Mouse (Mus musculus) cerebellum, adult 9-10 months (tissue): ENCODE results near the gene Tfeb.
A peak's percentile ranks its signal among the peaks of the same experiment; 100 is the strongest.

Experiments
- DNase-seq: peaks from one replicate; pipeline ENCODE4 v3.0.0; 2022

Gene Tfeb

DNA sequence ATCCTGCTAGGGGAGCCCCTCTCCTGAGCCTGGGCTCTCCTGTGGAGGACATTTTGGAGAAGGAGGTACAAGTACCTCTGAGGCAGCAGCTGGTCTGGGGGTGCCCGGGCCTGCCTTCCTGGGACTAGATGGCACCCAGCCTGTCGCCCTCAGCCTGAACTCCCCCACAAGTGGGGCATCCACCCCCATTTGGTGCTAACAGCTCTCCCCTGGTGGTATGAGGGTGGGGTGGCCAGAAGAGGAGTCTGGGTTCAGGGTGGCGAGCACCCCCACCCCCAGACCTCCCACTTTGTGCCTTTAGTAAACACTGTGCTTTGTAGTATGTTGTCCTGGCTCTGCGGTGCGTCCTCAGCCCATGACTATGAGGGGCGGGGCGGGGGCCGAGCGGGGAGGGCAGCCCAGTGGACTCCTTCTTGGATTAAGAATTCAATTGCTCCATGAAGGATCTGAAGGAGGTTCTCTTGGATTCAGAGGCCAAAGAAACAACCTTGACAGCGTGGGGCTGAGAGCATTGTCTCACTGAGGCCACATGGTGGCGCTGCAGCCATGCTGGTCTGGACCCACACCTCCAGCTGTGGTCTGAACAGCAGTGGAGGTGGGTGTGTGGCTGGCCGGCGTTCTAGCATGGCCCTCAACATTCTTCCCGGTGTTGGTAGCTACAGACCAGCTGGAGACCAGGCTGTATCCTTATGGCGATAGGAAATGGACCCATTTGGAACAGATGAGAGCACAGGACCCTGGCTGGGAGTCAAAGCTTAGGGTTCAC, 55.5 kb downstream of the Tfeb start:
- DNase-seq, result no peak

GRCm38 (mm10) chr17:47793377-47793776, 56.5 kb downstream of the Tfeb start:
- peak; percentile 86 for DNase-seq

GRCm38 (mm10) chr17:47795446-47795845, 58.6 kb downstream of the Tfeb start:
- peak; percentile 48 for DNase-seq

DNA sequence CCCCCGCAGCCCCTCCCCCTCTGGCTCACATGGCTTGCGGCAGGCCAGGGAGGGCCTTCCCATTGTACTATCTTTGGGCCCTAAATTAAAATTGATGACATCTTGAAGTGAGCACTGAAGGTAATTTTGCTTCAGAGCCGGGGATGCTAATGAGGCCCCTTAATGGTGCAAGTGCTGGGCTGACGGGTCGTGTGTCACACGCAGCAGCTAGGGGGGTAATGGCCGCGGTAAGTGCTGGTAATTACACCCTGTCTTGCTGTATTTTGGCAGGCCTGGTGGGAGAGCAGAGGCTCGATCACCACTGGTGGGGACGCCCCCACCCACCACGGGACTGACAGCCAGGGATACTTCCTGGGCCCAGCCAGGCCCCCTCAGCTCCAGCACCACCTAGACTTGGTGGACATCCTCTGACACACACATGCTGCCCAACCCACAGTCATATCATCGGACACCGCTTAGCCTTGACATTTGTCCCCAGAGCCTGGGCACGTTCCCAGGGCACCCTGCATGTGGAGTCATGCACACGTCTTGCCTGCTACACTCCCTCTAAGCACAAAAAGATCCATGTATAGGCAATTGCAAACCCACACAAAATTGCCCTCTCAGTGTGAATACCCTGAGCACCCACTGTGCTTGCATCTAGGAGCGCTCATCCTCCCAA, 59.5 kb downstream of the Tfeb start:
- no peak for DNase-seq

DNA sequence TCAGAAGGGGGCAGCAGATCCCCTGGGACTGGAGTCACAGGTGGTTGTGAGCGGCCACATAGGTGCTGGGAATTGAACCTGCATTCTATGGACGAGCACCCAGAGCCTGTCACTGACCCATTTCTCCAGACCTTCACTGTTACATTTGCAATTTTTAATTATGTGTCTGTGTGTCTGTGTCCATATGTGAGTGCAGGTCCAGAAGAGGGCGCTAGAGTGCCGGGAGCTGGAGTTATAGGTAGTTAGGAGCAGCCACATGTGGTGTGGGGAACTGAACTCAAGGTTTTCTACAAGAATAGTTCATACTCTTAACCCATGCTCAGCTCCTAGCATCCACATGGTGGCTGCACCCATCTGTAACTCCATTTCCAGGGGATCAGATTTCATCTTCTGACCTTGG, 60.1 kb downstream of the Tfeb start:
- DNase-seq, result no peak

DNA sequence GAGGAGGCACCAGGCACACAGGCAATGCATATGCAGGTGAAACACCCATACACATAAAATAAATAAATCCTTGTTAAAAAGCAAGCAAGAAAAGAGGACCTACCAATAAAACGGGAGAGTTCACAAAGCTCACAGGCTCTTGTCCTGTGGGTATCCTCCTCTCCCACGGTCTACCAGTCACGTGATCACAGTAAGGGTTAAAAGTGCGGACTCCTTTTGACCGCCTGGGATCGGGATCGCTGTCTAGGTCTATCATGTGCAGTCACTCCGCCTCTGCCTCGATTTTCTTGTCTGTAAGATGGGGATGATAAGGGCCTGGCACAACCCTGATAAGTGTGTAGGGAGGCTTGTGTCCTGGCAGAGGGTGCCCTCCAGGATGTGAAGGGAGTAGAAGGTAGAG, 60.6 kb downstream of the Tfeb start:
- DNase-seq, result no peak

- DNase-seq, result no peak
These were observed 66.0 kb downstream of the Tfeb start for GRCm38 (mm10) chr17:47802806-47803205.

DNA sequence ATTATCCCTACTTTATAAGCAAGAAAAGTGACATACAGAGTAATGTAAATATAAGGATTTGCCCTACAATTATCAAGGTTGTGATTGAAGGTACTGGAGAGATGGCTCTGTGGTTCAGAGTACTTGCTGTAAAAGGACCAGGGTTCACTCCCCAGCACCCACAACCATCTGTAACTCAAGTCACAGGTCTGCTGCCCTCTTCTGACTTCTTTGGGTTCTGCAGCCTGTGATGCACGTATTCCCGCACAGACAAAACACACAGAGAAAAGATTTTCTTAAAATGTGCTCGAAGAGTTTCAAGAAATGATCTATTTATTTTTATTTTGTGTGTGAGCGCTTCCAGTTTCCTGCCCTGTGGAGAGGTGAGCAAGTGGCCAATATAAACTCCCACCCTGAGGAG, 66.8 kb downstream of the Tfeb start:
- no peak for DNase-seq

- DNase-seq, result no peak
These were observed 68.4 kb downstream of the Tfeb start for GRCm38 (mm10) chr17:47805047-47805835.

GRCm38 (mm10) chr17:47806230-47806629, 69.4 kb downstream of the Tfeb start:
- DNase-seq, result no peak

DNA sequence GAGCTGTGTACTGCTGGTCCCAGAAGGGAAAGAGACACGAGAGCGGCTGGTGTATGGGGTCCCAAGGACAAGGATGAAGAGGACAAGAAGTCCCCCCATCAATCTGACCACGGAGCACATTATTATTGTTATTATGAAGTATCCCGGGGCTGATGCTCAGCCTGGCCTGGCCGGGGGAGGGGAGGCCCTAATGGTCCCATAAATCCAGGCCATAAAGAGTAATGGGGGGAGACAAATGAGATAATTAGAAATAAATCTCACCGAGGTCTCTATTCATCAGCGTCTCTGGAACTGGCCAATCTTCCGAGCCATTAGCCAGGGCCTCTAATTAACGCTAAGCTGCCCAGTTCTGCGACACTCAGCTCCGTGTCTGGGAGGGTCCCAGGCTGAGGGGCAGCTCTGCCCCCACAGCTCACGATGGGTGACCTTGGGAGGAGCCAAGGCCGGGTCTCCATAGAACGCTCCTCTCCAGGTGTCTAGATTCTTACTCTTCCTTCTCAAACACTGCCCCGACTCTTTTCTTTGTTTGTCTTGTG, 74.5 kb downstream of the Tfeb start:
- DNase-seq, result no peak

DNA sequence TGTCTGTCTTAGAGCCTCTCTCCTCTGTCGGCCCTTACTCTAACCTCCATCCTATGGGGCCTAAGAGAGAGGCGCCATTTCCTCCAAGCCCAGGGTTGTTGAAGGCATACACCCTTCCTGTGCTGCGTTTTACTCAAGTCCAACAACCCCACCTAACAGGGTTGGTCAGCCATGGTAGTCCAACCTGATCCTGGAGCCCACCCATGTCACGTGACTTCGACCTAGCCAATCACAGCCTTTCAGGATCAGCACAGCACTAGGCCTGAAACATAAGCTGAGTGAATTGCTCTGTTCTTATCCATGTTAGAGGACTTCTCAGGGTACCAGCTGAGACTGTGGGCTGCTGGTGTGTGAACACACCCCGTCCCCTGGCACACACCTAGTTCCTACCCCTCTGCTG, 75.4 kb downstream of the Tfeb start:
- no peak for DNase-seq

GRCm38 (mm10) chr17:47813616-47814015, 76.8 kb downstream of the Tfeb start:
- DNase-seq, result no peak

DNA sequence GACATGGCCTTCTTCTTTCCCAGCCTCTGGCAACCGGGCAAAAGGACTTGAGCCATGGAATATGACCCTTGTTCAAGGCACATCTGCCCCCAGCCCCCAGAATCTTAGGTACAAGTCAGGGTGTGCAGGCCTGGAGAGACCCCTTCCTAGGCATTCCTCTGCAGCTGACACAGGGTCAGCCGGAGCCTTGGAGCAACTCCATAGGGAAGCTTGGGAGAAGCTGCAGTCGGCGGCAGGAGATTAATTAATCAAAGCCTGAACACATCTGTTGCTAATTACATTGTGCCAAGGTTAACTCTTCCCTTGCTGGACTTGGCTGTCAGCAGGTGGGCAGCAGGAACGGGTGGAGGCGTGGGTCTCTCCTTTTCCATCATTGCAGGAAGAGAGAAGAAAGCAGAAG, 77.7 kb downstream of the Tfeb start:
- DNase-seq, result no peak

DNA sequence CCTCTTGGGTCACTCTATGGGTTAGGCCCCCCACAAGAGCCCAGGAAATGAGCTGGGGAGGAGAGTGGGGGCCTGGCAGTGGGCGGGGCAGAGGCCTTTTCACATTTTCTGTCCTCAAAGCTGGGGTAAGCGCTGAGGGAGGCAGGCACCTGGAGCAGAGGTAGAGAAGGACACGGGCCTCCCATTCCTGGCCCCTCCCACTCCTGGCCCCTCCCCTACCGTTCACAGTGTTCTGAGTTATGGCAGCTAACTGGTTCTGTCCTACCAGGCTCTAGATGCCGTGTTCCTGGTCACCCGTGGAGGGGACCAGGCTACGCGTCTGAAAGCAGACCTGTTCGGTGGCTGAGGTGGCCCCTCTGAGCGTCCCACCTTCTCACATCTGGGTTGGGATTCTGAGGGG, 78.6 kb downstream of the Tfeb start:
- DNase-seq, result no peak

GRCm38 (mm10) chr17:47818038-47818725, 81.4 kb downstream of the Tfeb start:
- DNase-seq, result no peak

- DNase-seq, result no peak
These were observed 84.5 kb downstream of the Tfeb start for GRCm38 (mm10) chr17:47821339-47821738.

DNA sequence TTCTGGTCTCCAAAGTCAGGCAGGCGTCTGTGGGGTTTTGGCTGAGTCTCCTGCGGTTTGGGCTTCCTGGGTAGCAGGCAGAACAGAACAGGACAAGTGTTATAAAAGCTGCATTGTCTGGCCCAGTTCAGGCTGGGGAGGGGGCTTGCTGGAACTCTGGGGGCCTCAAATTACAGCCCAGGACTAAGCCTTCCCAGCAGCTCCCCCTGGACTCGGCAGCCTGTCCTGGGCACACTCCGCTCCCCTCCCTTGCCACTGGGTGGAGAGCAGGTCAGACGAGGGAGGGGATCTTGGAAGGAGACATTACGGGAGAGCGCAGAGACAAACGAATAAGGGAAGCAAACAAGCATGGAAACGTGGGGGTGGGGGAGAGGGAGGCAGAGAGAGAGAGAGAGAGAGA, 94.3 kb downstream of the Tfeb start:
- no peak for DNase-seq

- no peak for DNase-seq
These were observed 94.9 kb downstream of the Tfeb start for GRCm38 (mm10) chr17:47831772-47832171.

GRCm38 (mm10) chr17:47832501-47833028, 95.7 kb downstream of the Tfeb start:
- no peak for DNase-seq

DNA sequence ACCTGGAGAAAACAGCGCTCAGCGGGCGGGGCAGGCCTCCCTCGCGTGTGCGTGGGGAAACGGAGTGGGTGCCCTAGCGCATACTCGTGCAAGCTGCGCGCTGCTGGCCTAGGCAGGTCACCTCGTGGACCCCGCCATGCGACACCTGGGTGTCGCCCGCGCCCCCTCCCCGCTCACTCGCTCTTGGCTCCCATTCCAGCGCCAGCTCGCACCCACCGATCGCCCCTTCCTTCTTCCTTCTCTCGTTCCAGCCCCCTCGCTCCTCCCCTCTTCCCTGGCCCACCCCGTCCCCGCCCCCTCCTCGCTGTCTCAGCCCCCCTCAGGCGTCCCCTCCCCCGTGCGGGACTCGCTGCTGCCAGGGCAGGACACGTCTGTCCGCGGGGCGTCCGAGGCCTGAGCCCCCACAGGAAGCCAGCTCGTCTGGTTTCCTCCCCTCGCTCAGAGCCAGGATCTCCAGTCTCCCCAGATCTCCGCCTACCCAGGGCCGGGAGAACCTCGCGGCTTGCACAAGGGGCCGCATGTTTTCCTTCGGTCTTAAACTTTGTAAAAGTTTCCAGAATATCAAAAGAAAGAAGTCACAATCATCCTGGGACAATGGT, 96.3 kb downstream of the Tfeb start:
- DNase-seq, result no peak
